Mouse (Mus musculus) neutrophil, adult 83 days (primary cell): Measurements from ENCODE around the gene Gm6904. TPM values are rescaled to one million over a fixed set of nuclear protein-coding genes. Genes with fewer than 3 reads are reported as not detected.

Source experiments
- total RNA-seq, 2 experiments: library from RNA; stranded (reverse); gene quantifications; one replicate each; pipeline ENCODE4 v1.2.4; 2023

The Gm6904 gene
- total RNA-seq = under 1 TPM in 1 of 2 experiments, not detected in 1; 0.93 TPM

GRCm38 (mm10) chr14:59260056-59260455 lies at the start of gene Gm6904:
Gene Gm6904 (minus strand): TSS chr14:59260216.

GRCm38 (mm10) chr14:59297391-59297790 lies 37.4 kb upstream of the Gm6904 start, which contains the start of gene Phf11a:
Gene Phf11a (minus strand): TSS chr14:59297522.

GRCm38 (mm10) chr14:59200711-59201603 lies 59.1 kb downstream of the Gm6904 start, which contains the start of gene Rcbtb1:
Gene Rcbtb1 (plus strand): TSS chr14:59201209.

Other genes starting within 250 kb of the Gm6904 start
- not detected for gene 1700129C05Rik, start 117.3 kb downstream of the Gm6904 start, total RNA-seq
- gene Gm5142, start 81.5 kb downstream of the Gm6904 start, total RNA-seq = not detected
- gene Rcbtb1, start 59.0 kb downstream of the Gm6904 start, total RNA-seq = 1 to 10 TPM; 8.5 to 10.0 TPM
- 1 to 10 TPM in 1 of 2 experiments, under 1 TPM in 1; 0.94 to 1.1 TPM for gene Phf11a, start 37.3 kb upstream of the Gm6904 start, total RNA-seq
- 1 to 10 TPM; 5.5 to 6.4 TPM for gene Phf11b, start 81.1 kb upstream of the Gm6904 start, total RNA-seq
- gene Phf11d, start 105.3 kb upstream of the Gm6904 start, total RNA-seq = 1 to 10 TPM; 3.3 to 4.5 TPM
- 1 to 10 TPM; 1.4 to 1.8 TPM for gene Phf11c, start 135.2 kb upstream of the Gm6904 start, total RNA-seq
- 10 to 100 TPM; 14.3 to 20.0 TPM for gene Setdb2, start 180.7 kb upstream of the Gm6904 start, total RNA-seq
- 10 to 100 TPM; 14.2 to 15.6 TPM for gene Cab39l, start 180.8 kb upstream of the Gm6904 start, total RNA-seq